Mouse (Mus musculus) lung, postnatal 14 days (tissue): ENCODE results near the gene Col2a1.

Experiments used
- DNase-seq: peaks from one replicate; pipeline ENCODE4 v3.0.0; 2021

Col2a1 gene

GRCm38 (mm10) chr15:97956416-97956815, 48.1 kb downstream of the Col2a1 start:
- DNase-seq, result no peak

DNA sequence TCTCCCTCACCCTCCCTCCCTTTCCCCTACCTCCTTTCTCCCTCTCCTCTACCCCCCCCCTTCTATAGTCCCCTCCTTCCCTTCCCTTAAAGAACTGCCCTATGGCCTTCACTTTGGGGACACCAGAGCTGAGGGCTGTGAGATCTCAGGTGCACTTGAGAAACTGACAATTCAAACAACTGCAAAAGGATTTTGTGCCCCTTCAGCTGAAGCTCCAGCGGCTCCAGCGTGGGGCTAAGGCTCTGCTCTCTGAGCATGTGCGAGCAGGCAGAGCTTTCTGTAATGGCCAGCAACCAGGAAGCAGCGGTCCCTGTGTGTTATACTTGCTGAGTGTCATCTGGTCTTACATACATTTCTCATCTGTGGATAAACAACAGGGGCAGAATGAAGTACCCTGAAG, 48.8 kb downstream of the Col2a1 start:
- no peak for DNase-seq

DNA sequence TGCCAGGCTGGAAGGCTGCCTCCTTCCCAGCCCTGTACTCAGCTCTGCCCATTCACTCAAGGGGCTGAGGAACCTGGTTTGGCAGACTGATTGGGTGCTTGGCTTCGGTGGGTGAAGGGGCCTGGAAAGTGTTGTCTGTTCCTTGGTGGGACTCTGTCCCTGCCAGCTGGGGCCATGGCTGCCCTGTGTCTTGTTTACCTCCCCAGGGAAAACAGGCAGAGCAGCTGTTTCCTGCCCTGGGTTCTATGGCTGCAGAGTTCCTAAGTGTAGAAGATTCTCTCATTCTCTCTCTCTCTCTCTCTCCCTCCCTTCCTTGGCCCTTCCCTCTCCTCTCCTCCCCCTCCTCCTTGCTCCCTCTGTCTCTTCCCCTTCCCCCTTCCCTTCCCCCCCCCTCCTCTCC, 49.2 kb downstream of the Col2a1 start:
- DNase-seq, result no peak

DNA sequence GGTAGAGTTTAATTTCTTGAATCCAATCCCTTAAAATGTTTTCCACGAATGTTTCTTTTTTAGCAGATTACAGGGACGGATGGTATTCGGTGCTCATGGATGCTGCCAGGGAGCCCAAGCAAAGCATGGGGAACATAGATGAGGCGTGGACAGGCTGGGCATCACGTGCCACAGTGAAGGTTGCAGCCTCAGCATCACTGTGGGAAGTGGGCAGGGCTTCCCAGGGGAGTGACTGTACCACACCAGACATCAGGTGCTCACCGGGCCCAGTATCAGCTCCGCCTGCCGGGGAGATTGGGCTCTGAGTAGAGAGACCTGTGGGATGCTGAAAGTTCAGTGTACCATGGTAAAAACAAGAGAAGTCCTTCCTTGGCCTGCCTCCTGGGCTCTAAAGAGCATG, 49.8 kb downstream of the Col2a1 start:
- no peak for DNase-seq

DNA sequence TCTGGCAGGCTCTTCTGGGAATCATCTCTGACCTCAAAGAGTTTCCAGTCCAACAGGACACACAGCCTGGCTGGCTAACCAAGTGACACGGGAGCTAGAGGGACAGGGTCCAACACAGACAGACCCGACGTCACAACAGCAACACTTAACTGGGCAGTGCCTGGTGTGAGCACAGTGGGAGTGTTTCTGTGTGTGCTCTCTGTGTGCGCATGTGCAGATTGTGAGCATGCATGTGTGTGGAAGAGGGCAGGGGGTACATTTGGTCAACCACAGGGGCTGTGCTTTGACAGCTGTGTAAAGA, 51.7 kb downstream of the Col2a1 start:
- DNase-seq, result no peak

- peak; percentile 74 for DNase-seq
Observed at GRCm38 (mm10) chr15:97952137-97952888, 52.2 kb downstream of the Col2a1 start.

DNA sequence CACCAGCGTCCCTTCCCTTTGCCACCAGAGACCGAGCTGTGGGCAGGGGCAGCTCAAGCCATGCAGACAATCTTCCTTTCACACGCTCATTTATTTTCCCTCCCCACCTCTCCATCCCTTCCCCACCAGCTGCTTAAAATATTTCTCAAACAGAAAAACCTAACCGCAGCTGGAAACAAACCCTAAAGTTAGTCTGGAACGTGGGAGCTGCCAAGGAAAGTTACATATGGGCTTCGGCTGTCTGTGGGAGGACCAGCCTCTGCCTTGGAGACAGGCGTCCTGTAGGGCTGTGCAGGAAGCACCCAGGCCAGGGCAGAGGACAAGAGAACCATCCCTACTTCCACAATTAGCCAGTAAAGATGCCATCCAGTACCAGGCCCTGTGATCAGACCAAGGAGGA, 54.3 kb downstream of the Col2a1 start:
- no peak for DNase-seq

- no peak for DNase-seq
Observed at GRCm38 (mm10) chr15:97949706-97950105, 54.8 kb downstream of the Col2a1 start.

- DNase-seq, result no peak
Observed at GRCm38 (mm10) chr15:97948720-97949119, 55.8 kb downstream of the Col2a1 start.

DNA sequence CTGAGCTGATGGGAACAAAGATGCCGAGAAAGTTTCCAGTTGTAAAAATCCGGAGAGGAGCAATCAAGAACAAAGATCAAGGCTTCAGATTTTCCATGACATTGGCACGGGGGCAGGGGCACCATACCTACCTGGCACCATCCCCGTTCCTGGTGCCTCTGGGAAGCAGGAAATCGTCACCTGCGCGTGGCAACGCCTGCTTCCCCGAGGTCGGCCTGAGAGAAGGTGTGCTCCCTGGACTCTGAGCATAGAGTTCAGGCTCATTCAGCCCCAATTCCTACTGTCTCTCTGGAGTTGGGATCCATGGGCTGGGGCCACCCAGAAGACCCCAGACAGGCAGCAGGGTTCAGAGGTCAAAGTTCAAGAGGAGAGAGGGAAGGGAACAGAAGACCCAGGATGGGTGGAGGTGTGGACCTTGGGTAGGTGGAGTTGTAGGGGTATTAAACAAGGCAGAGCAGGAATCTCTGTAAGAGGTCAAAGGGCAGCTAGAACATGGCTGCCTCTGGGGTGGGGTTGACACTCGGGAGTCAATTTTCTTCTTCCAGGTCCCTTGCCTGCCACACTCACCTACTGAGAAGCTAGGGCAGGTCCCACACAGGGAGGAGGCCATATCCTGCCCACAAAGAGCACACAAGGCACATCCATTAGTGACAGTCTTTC, 58.7 kb downstream of the Col2a1 start:
- DNase-seq, result no peak

GRCm38 (mm10) chr15:97944919-97945574, 59.4 kb downstream of the Col2a1 start:
- DNase-seq, result no peak

DNA sequence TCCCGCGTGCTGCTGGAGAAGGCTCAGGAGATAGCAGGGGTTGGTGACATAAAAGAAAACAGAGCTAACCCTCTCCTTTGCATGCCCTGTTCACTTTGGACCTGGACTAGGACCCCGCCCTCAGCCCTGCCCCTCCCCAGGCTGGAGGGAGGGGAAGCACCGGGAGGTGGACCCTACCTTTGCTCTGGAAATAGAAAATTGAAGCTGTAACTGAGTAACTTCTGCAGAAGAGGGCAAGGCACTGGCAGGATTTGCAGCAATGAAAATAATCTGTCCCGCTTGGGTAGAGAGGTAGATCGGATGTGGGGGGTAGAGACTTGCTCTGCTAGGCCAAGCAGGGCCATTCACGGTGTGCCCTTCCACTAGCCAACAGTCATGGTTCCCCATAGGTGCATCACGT, 61.1 kb downstream of the Col2a1 start:
- no peak for DNase-seq

DNA sequence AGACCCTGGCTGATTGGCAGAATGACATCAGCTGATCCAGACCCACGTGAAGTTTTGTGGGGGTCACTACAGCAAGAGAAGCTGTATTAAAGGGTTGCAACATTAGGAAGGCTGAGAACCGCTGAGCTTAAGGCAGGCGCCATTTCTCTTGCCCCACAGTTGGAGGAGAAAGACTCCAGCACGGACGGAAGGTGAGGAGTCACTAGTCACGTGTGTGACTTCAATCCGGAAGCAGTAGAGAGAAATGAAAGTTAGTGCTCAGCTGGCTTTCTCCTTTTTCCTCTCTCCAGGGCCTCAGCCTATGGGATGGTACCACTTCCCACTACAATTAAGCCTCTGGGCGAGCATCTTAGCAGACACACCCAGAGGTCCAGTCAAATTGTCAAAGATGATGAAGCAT, 62.0 kb downstream of the Col2a1 start:
- DNase-seq, result no peak

GRCm38 (mm10) chr15:97941306-97941705, 63.2 kb downstream of the Col2a1 start:
- DNase-seq, result no peak

- DNase-seq, result no peak
Observed at GRCm38 (mm10) chr15:97940088-97940487, 64.4 kb downstream of the Col2a1 start.

GRCm38 (mm10) chr15:97938580-97938979, 65.9 kb downstream of the Col2a1 start:
- no peak for DNase-seq

DNA sequence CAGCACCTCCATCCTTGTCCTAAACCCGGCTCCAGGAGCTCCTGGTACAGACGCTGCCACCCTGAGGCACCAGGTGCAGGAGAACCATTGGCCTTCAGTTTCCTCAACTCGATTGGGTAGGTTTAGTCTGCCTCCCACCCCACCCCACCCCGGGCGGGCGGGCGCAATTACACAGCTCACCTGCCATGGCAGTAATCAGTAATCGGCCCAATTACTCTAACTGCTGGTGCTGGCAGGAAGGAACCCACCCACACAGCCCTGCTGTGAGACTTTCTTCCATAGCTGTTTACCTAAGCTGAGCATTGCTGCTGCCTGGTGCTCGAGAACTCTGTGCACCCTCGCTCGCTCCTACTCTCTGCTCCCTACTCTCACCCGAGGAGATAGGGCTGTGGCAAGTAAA, 72.1 kb downstream of the Col2a1 start:
- no peak for DNase-seq

GRCm38 (mm10) chr15:97929259-97929824, 75.2 kb downstream of the Col2a1 start:
- DNase-seq, result no peak

DNA sequence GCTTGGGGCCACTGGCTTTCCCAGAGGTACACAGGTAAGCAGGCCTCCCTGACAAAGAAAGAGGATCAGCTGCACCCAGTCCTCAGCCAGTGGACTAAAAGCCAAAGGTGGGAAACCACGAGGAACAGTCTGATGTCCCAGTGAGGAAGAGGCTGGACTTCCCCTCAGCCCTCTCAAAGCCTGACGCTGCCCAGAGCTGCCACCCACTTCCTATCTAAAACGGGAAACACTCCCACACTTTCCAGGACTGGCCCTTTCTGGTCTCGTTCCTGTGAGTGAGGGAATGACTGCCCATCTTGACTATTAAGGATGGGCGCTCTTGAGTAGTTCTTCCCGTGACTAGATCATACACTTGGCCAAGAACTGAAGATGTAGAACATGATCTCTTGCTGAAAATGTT, 76.7 kb downstream of the Col2a1 start:
- no peak for DNase-seq

DNA sequence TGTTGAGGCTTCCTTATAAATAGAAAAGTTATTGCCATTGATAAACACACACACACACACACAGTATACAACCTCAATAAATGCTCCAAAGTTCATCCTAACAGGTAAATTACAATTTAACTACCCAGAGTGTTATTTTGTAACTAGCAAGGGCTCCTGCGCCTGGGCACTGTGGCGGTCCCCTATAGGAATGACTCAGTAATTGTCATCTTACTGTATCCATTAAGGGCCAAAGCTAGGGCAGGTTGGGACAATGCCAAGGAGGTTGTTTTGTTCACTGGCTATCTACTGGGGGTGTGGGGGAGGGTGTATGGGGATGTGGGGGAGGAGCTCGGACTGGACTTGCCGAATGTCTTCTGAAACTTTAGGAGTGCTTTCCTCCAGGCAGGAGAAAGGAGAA, 77.5 kb downstream of the Col2a1 start:
- DNase-seq, result no peak
